Mouse (Mus musculus): ENCODE results near the gene Hist1h4f. TPM values are rescaled to one million over a fixed set of nuclear protein-coding genes. Genes with fewer than 3 reads are reported as not detected.
"Not testable (repeated sequence)": the region's sequence is repeated elsewhere in the genome, so short reads cannot be mapped to it uniquely, and the experiment has no call there.

Hist1h4f gene
- polyA plus RNA-seq, 1 experiment from 2014 or later: 2.0 TPM

- Histone ChIP-seq H3K4me2 (peak overlapping the region; percentile 70), H3K9me3 (no peaks in the 10 kb centered on the region), H3K27me3 (replicated peaks) (no peaks in the 10 kb centered on the region), H3K4me1 (peaks cover 17% of the 10 kb centered on the region), H3K36me3 (no peaks in the 10 kb centered on the region), H3K9ac (peak overlapping the region; percentile 1; the same call in 1 of the 2 replicates), H3K4me3 (replicated peaks) (peak overlapping the region; percentile 50), H3K27ac (peak overlapping the region; percentile 87)
- 0 out of 2 replicates have a peak, but pooled peaks have one; percentile 11 for ATAC-seq (ENCODE audit: insufficient read depth, low FRiP score, low read depth)
- WGBS: under 1% methylated on average over 15 of the region's 15 CpGs
Measured at GRCm38 (mm10) chr13:23534368-23535131, 16.9 kb downstream of the Hist1h4f start.

GRCm38 (mm10) chr13:23533560-23534367 lies 17.7 kb downstream of the Hist1h4f start, which contains the start of gene Hist1h2af:
Gene Hist1h2af (plus strand): TSS chr13:23533906.
- not testable (repeated sequence) for H3K27me3 ChIP-seq (replicated peaks); H3K36me3 ChIP-seq; H3K9me3 ChIP-seq
- Histone ChIP-seq H3K27ac (peak within 1 kb of the TSS; percentile 98), H3K4me1 (peaks cover 21% of the 10 kb centered on the region), H3K4me3 (replicated peaks) (peak within 1 kb of the TSS; percentile 50), H3K9ac (peak within 1 kb of the TSS; percentile 34; the same call in 1 of the 2 replicates), H3K4me2 (peak within 1 kb of the TSS; percentile 70)
- ATAC-seq (ENCODE audit: insufficient read depth, low FRiP score, low read depth): peak; percentile 57
- WGBS: under 1% methylated on average over 32 of the region's 53 CpGs

GRCm38 (mm10) chr13:23532262-23533075 lies 19.0 kb downstream of the Hist1h4f start:
- Histone ChIP-seq H3K36me3 (no peaks in the 10 kb centered on the region), H3K4me1 (peaks cover 20% of the 10 kb centered on the region), H3K4me3 (replicated peaks) (peak overlapping the region; percentile 50), H3K4me2 (peak overlapping the region; percentile 70), H3K27ac (peak overlapping the region; percentile 98), H3K9ac (peak overlapping the region; percentile 39; the same call in 1 of the 2 replicates), H3K27me3 (replicated peaks) (no peaks in the 10 kb centered on the region), H3K9me3 (no peaks in the 10 kb centered on the region)
- no peak for ATAC-seq (ENCODE audit: insufficient read depth, low FRiP score, low read depth)
- 15% methylated on average over 9 of the region's 9 CpGs for WGBS

GRCm38 (mm10) chr13:23530901-23531875 lies 20.3 kb downstream of the Hist1h4f start, which contains the start of gene Hist1h4h:
Gene Hist1h4h (plus strand): TSS chr13:23531050.
- under 1% methylated on average over 60 of the region's 70 CpGs for WGBS

GRCm38 (mm10) chr13:23530181-23530900 lies 21.1 kb downstream of the Hist1h4f start:
- 0% methylated on average over 20 of the region's 20 CpGs for WGBS
- peak overlapping the region; percentile 70 for H3K4me2 ChIP-seq
- H3K36me3 ChIP-seq: no peaks in the 10 kb centered on the region
- peak overlapping the region; percentile 50 for H3K4me3 ChIP-seq (replicated peaks)
- no peaks in the 10 kb centered on the region for H3K27me3 ChIP-seq (replicated peaks)
- peaks cover 13% of the 10 kb centered on the region for H3K4me1 ChIP-seq
- ATAC-seq (ENCODE audit: insufficient read depth, low FRiP score, low read depth): no peak
- H3K27ac ChIP-seq: peak overlapping the region; percentile 98
- H3K9ac ChIP-seq: peak overlapping the region; percentile 43; the same call in 1 of the 2 replicates
- no peaks in the 10 kb centered on the region for H3K9me3 ChIP-seq

More at GRCm38 (mm10) chr13:23530901-23531875, 20.3 kb downstream of the Hist1h4f start, which contains the start of gene Hist1h4h:
- Histone ChIP-seq H3K27ac (peak within 1 kb of the TSS; percentile 98), H3K4me3 (replicated peaks) (peak within 1 kb of the TSS; percentile 50), H3K9me3 (no peaks in the 10 kb centered on the region), H3K9ac (peak within 1 kb of the TSS; percentile 43; the same call in 1 of the 2 replicates), H3K4me1 (peaks cover 13% of the 10 kb centered on the region), H3K27me3 (replicated peaks) (no peaks in the 10 kb centered on the region), H3K36me3 (no peaks in the 10 kb centered on the region), H3K4me2 (peak within 1 kb of the TSS; percentile 70)
- peak; percentile 77 for ATAC-seq (ENCODE audit: insufficient read depth, low FRiP score, low read depth)

GRCm38 (mm10) chr13:23529480-23530165 lies 21.8 kb downstream of the Hist1h4f start:
- ATAC-seq (ENCODE audit: insufficient read depth, low FRiP score, low read depth): no peak
- WGBS: 17% methylated on average over 2 of the region's 2 CpGs
- H3K9me3 ChIP-seq: no peaks in the 10 kb centered on the region
- peak overlapping the region; percentile 50 for H3K4me3 ChIP-seq (replicated peaks)
- peak overlapping the region; percentile 98 for H3K27ac ChIP-seq
- H3K36me3 ChIP-seq: no peaks in the 10 kb centered on the region
- no peaks in the 10 kb centered on the region for H3K27me3 ChIP-seq (replicated peaks)
- H3K4me1 ChIP-seq: peaks cover 13% of the 10 kb centered on the region
- H3K9ac ChIP-seq: 0 out of 2 replicates have a peak overlapping the region, but pooled peaks have one; percentile 6
- peak overlapping the region; percentile 70 for H3K4me2 ChIP-seq

- no peak overlapping the region for H3K4me3 ChIP-seq (replicated peaks)
- H3K4me1 ChIP-seq: peaks cover 13% of the 10 kb centered on the region
- no peaks in the 10 kb centered on the region for H3K27me3 ChIP-seq (replicated peaks)
- H3K4me2 ChIP-seq: no peak overlapping the region
- 72% methylated on average over 5 of the region's 5 CpGs for WGBS
- no peak for ATAC-seq (ENCODE audit: insufficient read depth, low FRiP score, low read depth)
- H3K36me3 ChIP-seq: no peaks in the 10 kb centered on the region
- H3K27ac ChIP-seq: no peak overlapping the region
- no peak overlapping the region for H3K9ac ChIP-seq
- H3K9me3 ChIP-seq: no peaks in the 10 kb centered on the region
Measured at GRCm38 (mm10) chr13:23529005-23529404, 22.4 kb downstream of the Hist1h4f start.

- ATAC-seq (ENCODE audit: insufficient read depth, low FRiP score, low read depth): peak; percentile 23; the same call in 1 of the 2 replicates
- peaks cover 4% of the 10 kb centered on the region for H3K4me1 ChIP-seq
Measured at GRCm38 (mm10) chr13:23526312-23526711, 25.1 kb downstream of the Hist1h4f start.

GRCm38 (mm10) chr13:23525901-23526300 lies 25.5 kb downstream of the Hist1h4f start:
- H3K4me2 ChIP-seq: peak overlapping the region; percentile 61
- no peak for ATAC-seq (ENCODE audit: insufficient read depth, low FRiP score, low read depth)
- H3K4me1 ChIP-seq: peaks cover 4% of the 10 kb centered on the region
- no peaks in the 10 kb centered on the region for H3K27me3 ChIP-seq (replicated peaks)
- no peak overlapping the region for H3K9ac ChIP-seq
- H3K9me3 ChIP-seq: no peaks in the 10 kb centered on the region
- peak overlapping the region; percentile 48 for H3K4me3 ChIP-seq (replicated peaks)
- no peaks in the 10 kb centered on the region for H3K36me3 ChIP-seq
- no peak overlapping the region for H3K27ac ChIP-seq
- 4% methylated on average over 10 of the region's 10 CpGs for WGBS

More at GRCm38 (mm10) chr13:23526312-23526711, 25.1 kb downstream of the Hist1h4f start:
- no peak overlapping the region for H3K9ac ChIP-seq
- WGBS: under 1% methylated on average over 17 of the region's 17 CpGs
- H3K4me2 ChIP-seq: peak overlapping the region; percentile 61
- no peaks in the 10 kb centered on the region for H3K36me3 ChIP-seq
- H3K9me3 ChIP-seq: no peaks in the 10 kb centered on the region
- H3K27me3 ChIP-seq (replicated peaks): no peaks in the 10 kb centered on the region
- H3K27ac ChIP-seq: peak overlapping the region; percentile 54; the same call in 1 of the 2 replicates
- peak overlapping the region; percentile 48 for H3K4me3 ChIP-seq (replicated peaks)

All from stomach, embryonic 15.5 days (tissue).